Comparison of ENCODE assay signal across 9 mouse cellular contexts in the genomic region with DNA sequence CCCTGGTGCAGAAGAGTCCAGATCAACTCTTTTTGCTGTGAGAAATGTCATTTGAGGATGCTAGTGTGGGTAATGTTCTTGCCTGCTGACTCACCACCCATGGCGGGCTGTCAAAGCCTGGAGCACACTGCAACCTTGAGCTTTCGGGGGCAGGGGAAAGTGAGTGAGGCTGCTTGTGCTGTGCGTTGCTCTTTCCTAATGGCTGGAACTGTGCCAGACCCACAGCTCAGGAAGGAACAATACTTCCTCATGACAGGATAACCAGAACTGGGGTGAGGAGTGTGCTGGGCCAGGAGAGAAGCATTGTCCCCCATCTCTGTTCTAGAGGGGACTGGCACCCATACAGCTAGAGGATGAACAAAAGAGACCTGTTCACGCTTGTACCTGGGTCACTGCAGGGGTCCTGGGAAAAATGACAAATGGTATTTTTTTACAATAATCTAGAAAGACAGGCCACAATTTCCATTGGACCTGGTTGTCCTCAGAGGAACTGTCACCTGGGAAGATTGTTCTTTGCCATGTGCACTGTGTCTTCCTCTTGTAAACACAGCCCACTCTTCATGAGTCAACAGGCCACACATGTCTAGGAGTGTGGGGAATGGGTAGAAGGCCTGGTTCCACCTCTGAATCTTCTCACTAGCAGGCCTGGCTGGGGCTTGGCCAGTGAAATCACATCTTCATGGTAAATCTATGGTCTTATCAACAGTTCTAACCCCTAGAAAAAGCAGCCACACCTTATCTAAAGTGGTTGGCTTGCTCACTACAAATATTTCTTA.
DNase-seq lines count a peak whose midpoint lies in the region; ATAC-seq lines count a peak whose summit lies in the region.
"Had no signal": no experiment of that assay in that cellular context is flagged by ENCODE, and none has a peak within 500 bp of the region (broad histone marks: within the 10 kb centered on the region; RNA-seq: fewer than 3 reads in every experiment).

No protein-coding gene starts in this region.

- H3K9me3 ChIP-seq in midbrain, embryonic 13.5 days: no peaks in the 10 kb centered on the region
- H3K9me3 ChIP-seq in midbrain, embryonic 10.5 days (replicated peaks): no peaks in the 10 kb centered on the region
- H3K9me3 ChIP-seq in intestine, embryonic 16.5 days (ENCODE audit: control insufficient read depth, low read length): no peaks in the 10 kb centered on the region

- no peak overlapping the region for H3K4me2 ChIP-seq in midbrain, embryonic 13.5 days (replicated peaks)
- no peak overlapping the region for H3K4me2 ChIP-seq in intestine, embryonic 16.5 days (ENCODE audit: low read depth, low read length)

- no peak overlapping the region for H3K4me3 ChIP-seq in midbrain, embryonic 13.5 days (replicated peaks)
- H3K4me3 ChIP-seq in midbrain, embryonic 10.5 days: no peak overlapping the region
- H3K4me3 ChIP-seq in intestine, embryonic 16.5 days (ENCODE audit: low read length): no peak overlapping the region

- H3K27me3 ChIP-seq in midbrain, embryonic 13.5 days: no peaks in the 10 kb centered on the region
- no peaks in the 10 kb centered on the region for H3K27me3 ChIP-seq in midbrain, embryonic 10.5 days (ENCODE audit: low read depth, poor library complexity, severe bottlenecking)
- H3K27me3 ChIP-seq in intestine, embryonic 16.5 days (replicated peaks; ENCODE audit: control insufficient read depth, insufficient read depth, low read length): no peaks in the 10 kb centered on the region
- H3K27me3 ChIP-seq: CH12.LX had no signal

- no peaks in the 10 kb centered on the region for H3K36me3 ChIP-seq in midbrain, embryonic 13.5 days
- no peaks in the 10 kb centered on the region for H3K36me3 ChIP-seq in midbrain, embryonic 10.5 days
- no peaks in the 10 kb centered on the region for H3K36me3 ChIP-seq in intestine, embryonic 16.5 days (ENCODE audit: control insufficient read depth, insufficient read depth, low read length)

- H3K9ac ChIP-seq in midbrain, embryonic 13.5 days (replicated peaks): no peak overlapping the region
- H3K9ac ChIP-seq in intestine, embryonic 16.5 days (ENCODE audit: low read depth, low read length): no peak overlapping the region

- no peak overlapping the region for H3K27ac ChIP-seq in midbrain, embryonic 13.5 days
- H3K27ac ChIP-seq in midbrain, embryonic 10.5 days (replicated peaks): no peak overlapping the region
- no peak overlapping the region for H3K27ac ChIP-seq in intestine, embryonic 16.5 days (ENCODE audit: low read length)

- no peak for DNase-seq in midbrain, embryonic 10.5 days (ENCODE audit: low spot score)
- DNase-seq in embryo, embryonic 10.5 days (ENCODE audit: low spot score): peak; percentile 10
- peak; percentile 34 to 56 for DNase-seq in left cerebral cortex, postnatal 14 days (ENCODE audit: low spot score in 2 of 2)
- peak; percentile 78 for DNase-seq in testis, postnatal 10 days (ENCODE audit: low spot score)

- peaks cover 5% of the 10 kb centered on the region; the same call in 1 of the 2 replicates for H3K4me1 ChIP-seq in midbrain, embryonic 13.5 days (replicated peaks)
- H3K4me1 ChIP-seq in midbrain, embryonic 10.5 days: no peaks in the 10 kb centered on the region
- peaks cover 3% of the 10 kb centered on the region; the same call in 1 of the 2 replicates for H3K4me1 ChIP-seq in intestine, embryonic 16.5 days (ENCODE audit: control insufficient read depth, insufficient read depth, low read length)

- WGBS in midbrain, embryonic 13.5 days: 45% methylated on average over 4 of the region's 4 CpGs
- WGBS in midbrain, embryonic 10.5 days: 80% methylated on average over 4 of the region's 4 CpGs
- WGBS in intestine, embryonic 16.5 days: 28% methylated on average over 4 of the region's 4 CpGs

- intact Hi-C loops in left cerebral cortex, postnatal 14 days (cut with DNase I): no loop called here

- peak; percentile 73 for ATAC-seq in midbrain, embryonic 13.5 days
- peak; percentile 97 for ATAC-seq in granulocyte monocyte progenitor cell, adult 5-6 weeks (replicated peaks; ENCODE audit: poor library complexity, severe bottlenecking)
- ATAC-seq in intestine, embryonic 16.5 days: peak; percentile 73
- peak; percentile 41; the same call in 1 of the 2 replicates for ATAC-seq in megakaryocyte-erythroid progenitor cell, adult 5-6 weeks (replicated peaks; ENCODE audit: low FRiP score, low TSS enrichment, poor library complexity, severe bottlenecking)

Comparison
In these comparisons a context has a peak if more than half of its experiments do, and no peak if none do; other contexts are left out.
1. ATAC-seq: peak in every context shown above with its lines; median percentile 97 in granulocyte monocyte progenitor cell, adult 5-6 weeks; 73 in midbrain, embryonic 13.5 days; 73 in intestine, embryonic 16.5 days; 41 in megakaryocyte-erythroid progenitor cell, adult 5-6 weeks.